Mouse (Mus musculus): ENCODE results near the gene Gm6169. TPM values are rescaled to one million over a fixed set of nuclear protein-coding genes. Genes with fewer than 3 reads are reported as not detected.

Gene Gm6169
- total and polyA plus RNA-seq, 3 experiments: 3.9 to 17.6 (median 4.4) TPM

GRCm38 (mm10) chr13:97053844-97054243 lies 45.2 kb downstream of the Gm6169 start:
- dilution Hi-C loops (cut with MboI; ENCODE audit: extremely low pct_ligation_motif_present, extremely low pct_unique_long_range_greater_than_20kb, low sequenced_read_pairs): no loop called here
- Histone ChIP-seq H3K27me3 (replicated peaks) (no peaks in the 10 kb centered on the region), H3K36me3 (replicated peaks in 1 of 2; ENCODE audit: control insufficient read depth in 1 of 2, insufficient read depth in 1 of 2, low read length in 1 of 2) (no peaks in the 10 kb centered on the region), H3K27ac (ENCODE audit: insufficient read depth, low read depth) (no peak overlapping the region), H3K4me3 (replicated peaks in 1 of 3; ENCODE audit: low read depth in 2 of 3, low read length in 2 of 3, poor library complexity in 1 of 3) (no peak overlapping the region), H3K4me2 (ENCODE audit: insufficient read depth, low read depth, poor library complexity, severe bottlenecking) (no peak overlapping the region), H3K9ac (ENCODE audit: insufficient read depth, low read depth) (no peak overlapping the region), H3K79me2 (replicated peaks; ENCODE audit: control insufficient read depth, extremely low read depth, insufficient read depth, poor library complexity, severe bottlenecking) (no peaks in the 10 kb centered on the region), H3K9me3 (replicated peaks; ENCODE audit: low read length) (no peaks in the 10 kb centered on the region), H3K4me1 (ENCODE audit: control insufficient read depth in 1 of 2, insufficient read depth in 2 of 2) (no peaks in the 10 kb centered on the region)
- in situ Hi-C loops (cut with MboI; ENCODE audit: low pct_ligation_motif_present, low pct_unique_long_range_greater_than_20kb, low sequenced_read_pairs): no loop called here
- DNase-seq (ENCODE audit: extremely low read depth): no peak
- TF ChIP-seq MAFK (IDR thresholded peaks at IDR 0.05; ENCODE audit: insufficient replicate concordance, low read length) (no peak), ZNF384 (IDR thresholded peaks at IDR 0.05; ENCODE audit: low read depth, low read length) (no peak), ZMIZ1 (IDR thresholded peaks at IDR 0.05; ENCODE audit: low read depth, low read length) (no peak), UBTF (IDR thresholded peaks at IDR 0.05; ENCODE audit: low read depth, low read length) (no peak), MAZ (IDR thresholded peaks at IDR 0.05; ENCODE audit: low read depth, low read length) (no peak), TCF12 (IDR thresholded peaks at IDR 0.05; ENCODE audit: low read depth, low read length) (no peak), MAX (IDR thresholded peaks at IDR 0.05; ENCODE audit: low read length) (no peak), USF1 (IDR thresholded peaks at IDR 0.05; ENCODE audit: low read depth, low read length) (no peak), MEF2A (IDR thresholded peaks at IDR 0.05; ENCODE audit: borderline replicate concordance, low read depth, low read length) (no peak), ZC3H11A (IDR thresholded peaks at IDR 0.05; ENCODE audit: low read depth, low read length) (no peak), SMC3 (IDR thresholded peaks at IDR 0.05; ENCODE audit: low read depth, low read length) (no peak), CHD1 (IDR thresholded peaks at IDR 0.05; ENCODE audit: low read depth, low read length) (no peak), CHD2 (IDR thresholded peaks at IDR 0.05; ENCODE audit: low read length) (no peak)

- peak; percentile 45 for DNase-seq (ENCODE audit: extremely low read depth)
- Histone ChIP-seq H3K27me3 (replicated peaks) (no peaks in the 10 kb centered on the region), H3K36me3 (replicated peaks in 1 of 2; ENCODE audit: control insufficient read depth in 1 of 2, insufficient read depth in 1 of 2, low read length in 1 of 2) (no peaks in the 10 kb centered on the region), H3K4me2 (ENCODE audit: insufficient read depth, low read depth, poor library complexity, severe bottlenecking) (no peak overlapping the region), H3K9me3 (replicated peaks; ENCODE audit: low read length) (no peaks in the 10 kb centered on the region), H3K4me3 (replicated peaks in 1 of 3; ENCODE audit: low read depth in 2 of 3, low read length in 2 of 3, poor library complexity in 1 of 3) (no peak overlapping the region), H3K79me2 (replicated peaks; ENCODE audit: control insufficient read depth, extremely low read depth, insufficient read depth, poor library complexity, severe bottlenecking) (no peaks in the 10 kb centered on the region), H3K27ac (ENCODE audit: insufficient read depth, low read depth) (no peak overlapping the region), H3K9ac (ENCODE audit: insufficient read depth, low read depth) (no peak overlapping the region), H3K4me1 (ENCODE audit: control insufficient read depth in 1 of 2, insufficient read depth in 2 of 2) (no peaks in the 10 kb centered on the region)
- TF ChIP-seq POLR2AphosphoS2 (IDR thresholded peaks at IDR 0.05; ENCODE audit: low read depth, low read length) (no peak), POLR2A (IDR thresholded peaks at IDR 0.05; ENCODE audit: low read depth, low read length) (no peak), USF1 (IDR thresholded peaks at IDR 0.05; ENCODE audit: low read depth, low read length) (no peak), NRF1 (IDR thresholded peaks at IDR 0.05; ENCODE audit: low read depth, low read length) (no peak), RAD21 (IDR thresholded peaks at IDR 0.05; ENCODE audit: low read depth, low read length) (peak; percentile 67), EP300 (IDR thresholded peaks at IDR 0.05; ENCODE audit: low read length) (no peak), GABPA (IDR thresholded peaks at IDR 0.05; ENCODE audit: insufficient replicate concordance, low read depth, low read length) (no peak), MAX (IDR thresholded peaks at IDR 0.05; ENCODE audit: low read length) (no peak), JUND (conservative IDR thresholded peaks at IDR 0.05; ENCODE audit: low read depth, low read length) (no peak), ELF1 (IDR thresholded peaks at IDR 0.05; ENCODE audit: low read depth, low read length) (no peak), CTCF (conservative IDR thresholded peaks at IDR 0.05 in 1 of 2, IDR thresholded peaks at IDR 0.05 in 1 of 2; ENCODE audit: low read depth in 2 of 2, low read length in 2 of 2) (peak; percentile 69 to 87), ZC3H11A (IDR thresholded peaks at IDR 0.05; ENCODE audit: low read depth, low read length) (no peak), ZKSCAN1 (IDR thresholded peaks at IDR 0.05; ENCODE audit: borderline replicate concordance, low read depth, low read length) (no peak), ETS1 (conservative IDR thresholded peaks at IDR 0.05; ENCODE audit: low read depth, low read length) (no peak), SIN3A (IDR thresholded peaks at IDR 0.05; ENCODE audit: low read length) (no peak), UBTF (IDR thresholded peaks at IDR 0.05; ENCODE audit: low read depth, low read length) (no peak), MAFK (IDR thresholded peaks at IDR 0.05; ENCODE audit: insufficient replicate concordance, low read length) (no peak), CHD1 (IDR thresholded peaks at IDR 0.05; ENCODE audit: low read depth, low read length) (no peak), NELFE (IDR thresholded peaks at IDR 0.05; ENCODE audit: low read depth, low read length) (no peak), CHD2 (IDR thresholded peaks at IDR 0.05; ENCODE audit: low read length) (no peak), JUN (IDR thresholded peaks at IDR 0.05; ENCODE audit: insufficient read depth, low read depth, low read length) (no peak), MXI1 (IDR thresholded peaks at IDR 0.05; ENCODE audit: low read depth, low read length) (no peak), PAX5 (IDR thresholded peaks at IDR 0.05; ENCODE audit: low read length) (no peak), MEF2A (IDR thresholded peaks at IDR 0.05; ENCODE audit: borderline replicate concordance, low read depth, low read length) (no peak), TCF12 (IDR thresholded peaks at IDR 0.05; ENCODE audit: low read depth, low read length) (0 out of 2 replicates have a peak, but pooled peaks have one; percentile 25), MYC (IDR thresholded peaks at IDR 0.05; ENCODE audit: low read depth, low read length) (no peak), SMC3 (IDR thresholded peaks at IDR 0.05; ENCODE audit: low read depth, low read length) (peak; percentile 72), BHLHE40 (IDR thresholded peaks at IDR 0.05; ENCODE audit: low read depth, low read length) (no peak), KAT2A (IDR thresholded peaks at IDR 0.05; ENCODE audit: insufficient replicate concordance, low read length) (no peak)
- dilution Hi-C loops (cut with MboI; ENCODE audit: extremely low pct_ligation_motif_present, extremely low pct_unique_long_range_greater_than_20kb, low sequenced_read_pairs) (no loop called here), in situ Hi-C loops (cut with MboI; ENCODE audit: low pct_ligation_motif_present, low pct_unique_long_range_greater_than_20kb, low sequenced_read_pairs) (no loop called here)
These were observed 46.4 kb downstream of the Gm6169 start for GRCm38 (mm10) chr13:97052667-97053066.

Data from CH12.LX (cell line).